Mouse (Mus musculus) forebrain, postnatal 0 days (tissue): ENCODE results near the gene Bmp2k. TPM values are rescaled to one million over a fixed set of nuclear protein-coding genes. Genes with fewer than 3 reads are reported as not detected.
A peak's percentile ranks its signal among the peaks of the same experiment; 100 is the strongest.

Source experiments
- ATAC-seq: fragments of 200-750 bp; cut with Nextera tagmentation; 2 replicates; pipeline ENCODE4 v1.8.0; 2017; ENCODE audit warnings: mild to moderate bottlenecking, moderate library complexity
- DNase-seq: peaks from one replicate; pipeline ENCODE4 v3.0.0-alpha.2; 2015
- H3K27ac ChIP-seq: fragments of 300-500 bp; sonication (generic); 2 replicates; pipeline ENCODE4 v1.5.1; 2014; ENCODE audit warnings: low read depth, mild to moderate bottlenecking, antibody characterized with exemption, low read length, moderate library complexity, mixed read lengths
- H3K27me3 ChIP-seq: fragments of 300-500 bp; sonication (generic); 2 replicates; pipeline ENCODE4 v1.6.1; 2014; ENCODE audit warnings: mild to moderate bottlenecking, low read length, mixed read lengths; ENCODE audit not compliant: insufficient read depth
- H3K36me3 ChIP-seq: fragments of 300-500 bp; sonication (generic); 2 replicates; pipeline ENCODE4 v1.6.1; 2014; ENCODE audit warnings: mild to moderate bottlenecking, moderate library complexity; ENCODE audit not compliant: insufficient read depth
- H3K4me1 ChIP-seq: fragments of 300-500 bp; sonication (generic); 2 replicates; pipeline ENCODE4 v1.6.1; 2014; ENCODE audit warnings: antibody characterized with exemption; ENCODE audit not compliant: insufficient read depth
- H3K4me2 ChIP-seq: fragments of 300-500 bp; sonication (generic); 2 replicates; pipeline ENCODE4 v1.6.1; 2014; ENCODE audit warnings: low read depth, mild to moderate bottlenecking, moderate library complexity
- H3K4me3 ChIP-seq: fragments of 300-500 bp; sonication (generic); 2 replicates; pipeline ENCODE4 v1.5.1; 2014; ENCODE audit warnings: low read depth, low read length, mixed read lengths
- H3K9ac ChIP-seq: fragments of 300-500 bp; sonication (generic); 2 replicates; pipeline ENCODE4 v1.6.1; 2014; ENCODE audit warnings: mild to moderate bottlenecking
- H3K9me3 ChIP-seq: fragments of 300-500 bp; sonication (generic); 2 replicates; pipeline ENCODE4 v1.6.1; 2016; ENCODE audit warnings: low read length
- CTCF ChIP-seq: sonication (generic); IDR thresholded peaks from 2 replicates; pipeline ENCODE4 v1.5.1; 2016; ENCODE audit warnings: antibody characterized with exemption, control low read depth, low read depth
- WGBS: fragments of 180-500 bp; shearing (Covaris S2); extraction: QIAGEN DNeasy Blood & Tissue Kit; methylation state at CpG from one replicate; pipeline ENCODE4 v1.1.7; 2014; 5-methylcytosine and 5-hydroxymethylcytosine counted together
- polyA plus RNA-seq: library from polyadenylated mRNA; unstranded; fragments of >200 nt; fragmentation: Nextera tagmentation; extraction: Ambion mirVana; gene quantifications from 2 replicates; pipeline ENCODE4 v1.2.1, GENCODE M21; 2015
- total RNA-seq: library from RNA; depleted of rRNA; stranded (reverse); fragments of >200 nt; gene quantifications from 2 replicates; pipeline ENCODE4 v1.2.3, GENCODE M21; 2014

Gene Bmp2k
- total and polyA plus RNA-seq, 2 experiments from 2014 or later, result 7.1 to 17.9 TPM

DNA sequence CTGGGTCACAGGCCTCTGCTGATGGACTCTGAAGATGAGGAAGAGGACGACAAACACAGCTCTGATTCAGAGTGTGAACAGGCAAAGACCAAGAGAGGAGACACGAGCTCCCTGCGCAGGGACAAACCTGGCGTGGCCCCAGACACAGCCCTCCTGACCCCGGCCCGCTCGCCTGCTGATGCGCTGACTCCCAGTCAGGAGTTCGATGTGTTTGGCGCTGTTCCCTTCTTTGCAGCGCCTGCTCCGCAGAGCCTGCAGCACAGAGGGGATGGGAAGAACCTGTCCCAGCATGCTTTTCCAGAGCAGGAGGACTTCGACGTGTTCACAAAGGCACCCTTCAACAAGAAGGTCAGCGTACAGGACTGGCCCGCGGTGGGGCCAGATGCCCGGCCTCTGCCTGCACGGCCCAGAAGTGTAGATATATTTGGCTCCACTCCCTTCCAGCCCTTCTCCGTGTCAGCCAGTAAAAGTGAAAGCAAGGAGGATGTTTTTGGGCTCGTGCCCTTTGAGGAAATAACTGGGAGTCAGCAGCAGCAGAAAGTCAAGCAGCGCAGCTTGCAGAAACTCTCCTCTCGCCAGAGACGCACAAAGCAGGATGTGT lies 89.6 kb downstream of the Bmp2k start:
- H3K4me2 ChIP-seq, result no peak overlapping the region
- no peak for DNase-seq
- no peaks in the 10 kb centered on the region for H3K4me1 ChIP-seq
- no peaks in the 10 kb centered on the region for H3K27me3 ChIP-seq
- ATAC-seq, result no peak
- no peak overlapping the region for H3K9ac ChIP-seq
- H3K27ac ChIP-seq, result no peak overlapping the region
- 92% methylated on average over 24 of the region's 24 CpGs for WGBS
- H3K4me3 ChIP-seq, result no peak overlapping the region
- H3K36me3 ChIP-seq, result peaks cover 28% of the 10 kb centered on the region
- no peak for TF ChIP-seq CTCF
- no peaks in the 10 kb centered on the region for H3K9me3 ChIP-seq

DNA sequence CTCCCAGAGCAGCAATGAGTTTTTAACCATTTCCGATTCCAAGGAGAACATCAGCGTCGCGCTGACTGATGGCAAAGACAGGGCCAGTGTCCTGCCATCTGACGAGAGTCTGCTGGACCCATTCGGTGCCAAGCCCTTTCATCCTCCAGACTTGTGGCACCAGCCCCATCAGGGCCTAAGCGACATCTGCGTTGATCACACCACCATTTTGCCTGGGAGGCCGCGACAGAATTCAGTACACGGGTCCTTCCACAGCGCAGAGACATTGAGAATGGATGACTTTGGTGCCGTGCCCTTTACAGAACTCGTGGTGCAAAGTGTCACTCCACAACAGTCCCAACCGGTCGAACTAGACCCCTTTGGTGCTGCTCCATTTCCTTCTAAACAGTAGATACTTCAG lies 90.3 kb downstream of the Bmp2k start:
- H3K36me3 ChIP-seq, result peaks cover 27% of the 10 kb centered on the region
- DNase-seq (no peak), ATAC-seq (no peak)
- no peak overlapping the region for H3K4me2 ChIP-seq
- TF ChIP-seq CTCF, result no peak
- WGBS, result 97% methylated on average over 16 of the region's 16 CpGs
- no peaks in the 10 kb centered on the region for H3K4me1 ChIP-seq
- H3K9me3 ChIP-seq, result no peaks in the 10 kb centered on the region
- no peak overlapping the region for H3K9ac ChIP-seq
- no peak overlapping the region for H3K4me3 ChIP-seq
- H3K27ac ChIP-seq, result no peak overlapping the region
- no peaks in the 10 kb centered on the region for H3K27me3 ChIP-seq

DNA sequence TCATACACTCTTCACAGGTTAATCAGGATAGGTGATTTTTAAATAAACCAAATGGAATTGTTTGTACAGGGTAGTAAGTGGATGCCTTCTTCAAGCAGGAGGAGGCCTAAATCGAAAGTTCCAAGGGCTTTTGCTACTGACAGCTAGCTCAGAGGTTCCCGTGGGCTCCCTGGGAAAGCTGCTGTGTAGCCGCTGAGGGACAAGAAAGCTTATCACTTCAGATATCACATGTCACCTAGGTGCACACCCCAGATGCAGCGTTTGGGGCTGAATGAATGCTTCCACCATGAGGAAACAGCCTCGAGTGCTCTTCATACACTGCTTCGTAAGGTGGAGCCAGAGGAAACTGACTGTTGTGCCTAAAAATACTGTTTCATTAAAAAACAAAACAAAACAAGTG lies 90.7 kb downstream of the Bmp2k start:
- H3K4me2 ChIP-seq, result no peak overlapping the region
- H3K36me3 ChIP-seq, result peaks cover 31% of the 10 kb centered on the region
- H3K27ac ChIP-seq, result no peak overlapping the region
- no peaks in the 10 kb centered on the region for H3K4me1 ChIP-seq
- DNase-seq, result no peak
- TF ChIP-seq CTCF, result no peak
- 90% methylated on average over 6 of the region's 6 CpGs for WGBS
- no peaks in the 10 kb centered on the region for H3K9me3 ChIP-seq
- ATAC-seq, result no peak
- H3K4me3 ChIP-seq, result no peak overlapping the region
- H3K9ac ChIP-seq, result no peak overlapping the region
- no peaks in the 10 kb centered on the region for H3K27me3 ChIP-seq

DNA sequence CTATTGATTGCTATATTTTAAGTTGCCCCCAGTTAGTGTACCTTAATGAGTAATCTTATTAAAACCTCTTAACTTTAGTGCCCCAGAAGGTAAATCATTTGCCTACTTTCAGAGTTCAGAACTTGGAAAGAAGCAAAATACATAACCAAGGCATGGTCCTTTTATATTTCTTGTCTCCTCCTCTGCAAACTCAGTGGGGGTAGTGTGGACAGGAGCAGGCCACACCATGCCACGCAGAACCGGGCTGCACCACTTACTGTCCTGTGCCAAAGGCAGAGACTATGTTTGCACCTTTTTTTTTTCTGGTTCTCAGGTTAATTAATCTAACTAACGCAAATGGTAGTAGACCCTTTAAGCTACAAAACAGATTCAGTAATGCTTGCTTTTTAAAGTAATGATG lies 91.9 kb downstream of the Bmp2k start:
- Histone ChIP-seq H3K27me3 (no peaks in the 10 kb centered on the region), H3K36me3 (peaks cover 31% of the 10 kb centered on the region), H3K4me2 (no peak overlapping the region), H3K9me3 (no peaks in the 10 kb centered on the region), H3K4me1 (no peaks in the 10 kb centered on the region), H3K4me3 (no peak overlapping the region), H3K9ac (no peak overlapping the region), H3K27ac (no peak overlapping the region)
- no peak for TF ChIP-seq CTCF
- WGBS, result 83% methylated on average over 3 of the region's 3 CpGs
- ATAC-seq, result no peak
- DNase-seq, result no peak

DNA sequence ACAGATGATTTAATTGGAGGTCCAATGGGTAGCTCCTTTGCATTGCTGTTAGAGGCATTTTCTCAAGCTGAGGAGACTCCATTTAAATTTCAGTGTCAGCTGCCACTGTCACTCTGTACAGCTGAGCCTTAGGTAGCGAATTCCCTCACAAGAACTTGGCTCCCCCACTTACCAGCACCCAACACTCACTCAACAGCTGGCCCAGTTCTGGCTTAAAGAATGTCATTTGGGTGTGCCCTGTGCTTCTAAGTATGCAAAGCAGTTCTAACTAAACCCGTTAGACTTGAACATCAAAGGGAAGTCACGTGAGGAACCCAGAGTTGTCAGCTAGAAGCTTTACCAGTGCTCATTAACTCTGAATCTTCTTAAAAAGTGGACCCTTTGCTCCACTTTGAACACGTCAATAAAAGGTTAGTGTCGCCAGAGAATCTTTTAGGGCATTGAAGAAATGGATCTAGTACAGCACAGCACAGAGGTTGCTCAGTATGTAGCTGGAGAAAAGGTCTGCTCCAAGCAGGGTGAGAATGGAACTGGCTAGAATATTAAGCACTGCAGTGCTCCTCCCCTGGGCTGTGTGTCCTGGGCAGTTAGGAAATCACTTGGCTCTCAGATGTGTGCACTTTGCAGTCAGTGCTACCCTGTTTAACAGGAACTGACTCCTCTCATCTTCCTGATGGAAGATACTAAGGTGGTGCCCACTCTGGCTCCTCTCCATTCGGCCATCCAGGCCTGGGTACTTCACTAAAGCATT lies 92.7 kb downstream of the Bmp2k start:
- no peak overlapping the region for H3K27ac ChIP-seq
- peaks cover 31% of the 10 kb centered on the region for H3K36me3 ChIP-seq
- H3K4me2 ChIP-seq, result no peak overlapping the region
- H3K9ac ChIP-seq, result no peak overlapping the region
- H3K9me3 ChIP-seq, result no peaks in the 10 kb centered on the region
- H3K4me1 ChIP-seq, result no peaks in the 10 kb centered on the region
- no peak overlapping the region for H3K4me3 ChIP-seq
- TF ChIP-seq CTCF, result no peak
- WGBS, result 54% methylated on average over 6 of the region's 6 CpGs
- no peak for DNase-seq
- peak; percentile 25; the same call in 1 of the 2 replicates for ATAC-seq
- H3K27me3 ChIP-seq, result no peaks in the 10 kb centered on the region

DNA sequence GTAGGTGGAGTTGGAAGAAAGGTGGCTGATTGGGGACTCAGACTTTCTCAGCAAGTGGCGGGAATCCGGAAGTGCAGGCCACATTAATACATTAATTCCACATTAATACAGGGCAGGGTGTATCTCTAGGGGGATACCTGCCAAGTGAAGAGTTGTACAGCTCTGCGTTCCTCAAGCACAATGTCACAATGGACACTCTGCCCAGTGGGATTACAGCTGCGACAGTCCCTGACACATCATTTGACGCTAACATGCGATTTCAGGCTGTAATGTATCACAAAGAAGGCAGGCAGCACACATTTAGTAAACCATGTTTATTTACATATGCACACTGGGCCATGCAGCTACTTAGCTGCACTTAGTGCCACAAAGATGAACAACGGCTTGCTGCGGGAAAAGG lies 95.5 kb downstream of the Bmp2k start:
- Histone ChIP-seq H3K36me3 (peaks cover 22% of the 10 kb centered on the region), H3K4me1 (no peaks in the 10 kb centered on the region), H3K4me3 (no peak overlapping the region), H3K9ac (no peak overlapping the region), H3K27me3 (no peaks in the 10 kb centered on the region), H3K9me3 (no peaks in the 10 kb centered on the region), H3K27ac (no peak overlapping the region), H3K4me2 (no peak overlapping the region)
- ATAC-seq (no peak), DNase-seq (no peak)
- TF ChIP-seq CTCF, result no peak
- WGBS, result 80% methylated on average over 8 of the region's 8 CpGs

DNA sequence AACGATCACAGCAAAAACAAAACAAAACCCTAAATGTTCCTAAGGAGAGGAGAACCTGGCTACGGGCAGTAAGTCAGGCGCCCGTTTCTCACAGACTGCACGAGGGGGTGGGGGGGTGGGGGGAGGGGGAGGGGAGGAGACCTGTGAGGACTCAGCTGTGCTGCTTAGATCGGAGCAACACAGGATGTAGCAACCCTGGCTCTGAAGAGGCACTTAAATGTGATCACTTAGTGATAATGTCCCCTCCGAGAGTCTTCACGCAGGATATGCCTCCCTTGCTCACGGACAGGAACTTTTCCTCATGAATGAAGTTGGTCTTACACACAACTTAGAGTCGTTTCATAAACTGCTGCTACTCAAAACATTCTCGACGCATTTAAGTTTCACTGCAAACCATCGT lies 97.8 kb downstream of the Bmp2k start:
- Histone ChIP-seq H3K36me3 (peaks cover 26% of the 10 kb centered on the region), H3K4me3 (no peak overlapping the region), H3K9me3 (no peaks in the 10 kb centered on the region), H3K27me3 (no peaks in the 10 kb centered on the region), H3K27ac (no peak overlapping the region), H3K4me1 (no peaks in the 10 kb centered on the region), H3K9ac (no peak overlapping the region), H3K4me2 (no peak overlapping the region)
- TF ChIP-seq CTCF, result no peak
- ATAC-seq (no peak), DNase-seq (no peak)
- WGBS, result 78% methylated on average over 12 of the region's 13 CpGs
